Mouse (Mus musculus): ENCODE results near the gene Sec62. TPM values are rescaled to one million over a fixed set of nuclear protein-coding genes. Genes with fewer than 3 reads are reported as not detected.

The Sec62 gene
- total and polyA plus RNA-seq, 3 experiments: 35.6 to 171 (median 75.4) TPM

DNA sequence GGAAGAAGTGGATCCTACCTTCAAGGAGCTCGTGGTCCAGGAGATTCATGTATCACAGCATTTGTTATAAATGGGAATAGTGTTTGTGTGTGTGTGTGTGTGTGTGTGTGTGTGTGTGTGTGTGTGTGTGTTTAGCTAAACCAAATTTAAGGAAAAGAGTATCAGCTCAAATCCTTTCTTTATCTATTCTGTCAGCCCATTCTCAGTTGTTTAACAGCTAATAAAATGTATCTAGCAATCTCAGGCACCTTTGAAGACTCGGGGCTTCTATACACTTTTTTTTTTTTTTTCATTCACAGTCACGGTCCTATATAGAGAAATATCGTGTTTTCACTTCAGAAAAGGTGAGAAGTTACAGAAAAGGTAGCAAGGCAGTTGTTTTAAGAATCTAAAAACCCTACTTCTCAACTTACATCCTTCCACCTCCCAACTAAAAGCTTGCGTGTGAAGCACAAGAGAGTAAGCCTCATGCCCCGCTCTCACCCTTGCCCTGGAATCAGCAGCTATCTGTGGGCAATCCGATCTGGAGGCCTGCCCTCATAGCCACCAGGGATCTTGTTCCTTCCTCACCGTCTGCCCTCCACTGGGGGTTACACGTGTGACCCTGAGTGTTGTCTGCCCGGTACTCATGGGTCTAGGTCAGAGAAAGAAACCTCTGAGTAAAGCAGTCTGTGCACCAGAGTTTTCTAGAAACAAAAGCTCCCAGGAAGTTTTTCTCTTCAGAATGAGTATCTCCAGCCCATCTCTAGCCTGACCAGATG, 22.7 kb upstream of the Sec62 start:
- H3K9ac ChIP-seq (ENCODE audit: control insufficient read depth, low read depth, low read length, poor library complexity, severe bottlenecking): no peak overlapping the region
- peaks cover 6 to 16% of the 10 kb centered on the region in 2 experiments for H3K4me1 ChIP-seq (ENCODE audit: control insufficient read depth in 1 of 2, insufficient read depth in 2 of 2, low read length in 2 of 2)
- no peak for TF ChIP-seq POLR2AphosphoS2 (IDR thresholded peaks at IDR 0.05; ENCODE audit: low read length)
- TF ChIP-seq RCOR1 (IDR thresholded peaks at IDR 0.05; ENCODE audit: low read depth, low read length): peak; percentile 94
- TF ChIP-seq ZNF384 (IDR thresholded peaks at IDR 0.05; ENCODE audit: low read depth, low read length): peak; percentile 80
- TF ChIP-seq TCF12 (IDR thresholded peaks at IDR 0.05; ENCODE audit: low read depth, low read length): peak; percentile 57; the same call in 1 of the 2 replicates
- peak; percentile 31 to 49; a peak in 1 of 4 replicates for TF ChIP-seq EP300 (IDR thresholded peaks at IDR 0.05; ENCODE audit: low read depth in 1 of 2, low read length in 2 of 2)
- no peak for TF ChIP-seq MAZ (IDR thresholded peaks at IDR 0.05; ENCODE audit: low read depth, low read length)
- TF ChIP-seq GATA1 (IDR thresholded peaks at IDR 0.05; ENCODE audit: low read depth, low read length): peak; percentile 49; the same call in 1 of the 2 replicates
- TF ChIP-seq USF1 (IDR thresholded peaks at IDR 0.05; ENCODE audit: low read depth, low read length): no peak
- TF ChIP-seq POLR2AphosphoS5 (IDR thresholded peaks at IDR 0.05; ENCODE audit: borderline replicate concordance, low read depth, low read length): no peak
- TF ChIP-seq ETS1 (IDR thresholded peaks at IDR 0.05; ENCODE audit: low read depth, low read length): 0 out of 2 replicates have a peak, but pooled peaks have one; percentile 28
- no peak for TF ChIP-seq USF2 (IDR thresholded peaks at IDR 0.05; ENCODE audit: borderline replicate concordance in 1 of 2, insufficient read depth in 1 of 2, low read depth in 1 of 2, low read length in 2 of 2)
- H3K27ac ChIP-seq (ENCODE audit: control insufficient read depth, low read depth, low read length): no peak overlapping the region
- no peak overlapping the region for H3K4me3 ChIP-seq (ENCODE audit: control insufficient read depth in 1 of 2, insufficient read depth in 1 of 2, low read depth in 2 of 2, low read length in 2 of 2)
- H3K27me3 ChIP-seq (ENCODE audit: control insufficient read depth in 1 of 2, insufficient read depth in 2 of 2, low read length in 2 of 2): peaks cover 2 to 3% of the 10 kb centered on the region in 2 experiments; a peak in 3 of 4 replicates
- no peak for DNase-seq (ENCODE audit: low read depth, low spot score)
- no peaks in the 10 kb centered on the region for H3K79me2 ChIP-seq (ENCODE audit: control insufficient read depth, insufficient read depth, low read length, poor library complexity)
- H3K36me3 ChIP-seq (ENCODE audit: control insufficient read depth in 1 of 2, insufficient read depth in 2 of 2, low read length in 2 of 2): peaks cover 0 to 12% of the 10 kb centered on the region in 2 experiments; a peak in 2 of 4 replicates
- no peaks in the 10 kb centered on the region for H3K9me3 ChIP-seq (replicated peaks; ENCODE audit: insufficient read depth, low read length)

DNA sequence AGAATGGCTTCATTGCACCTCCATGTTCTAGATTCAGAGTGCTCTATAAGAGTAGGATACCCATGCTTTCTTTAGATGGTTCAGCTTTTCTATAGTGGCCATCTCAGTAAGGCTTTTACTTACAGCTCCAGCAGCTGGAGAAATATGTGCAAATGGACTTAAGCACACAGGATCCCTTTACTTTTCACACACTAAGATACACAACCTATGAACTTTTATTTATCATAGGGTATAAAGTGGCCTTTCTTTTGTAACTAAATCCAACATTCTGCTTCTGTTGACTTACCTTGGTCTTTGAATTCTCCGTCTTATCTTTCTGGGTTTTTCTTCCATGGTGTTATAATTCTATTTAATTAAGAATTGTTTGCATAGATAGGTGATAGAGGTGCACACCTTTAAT, 21.1 kb upstream of the Sec62 start:
- Histone ChIP-seq H3K36me3 (ENCODE audit: control insufficient read depth in 1 of 2, insufficient read depth in 2 of 2, low read length in 2 of 2) (peaks cover 0 to 5% of the 10 kb centered on the region in 2 experiments; a peak in 2 of 4 replicates), H3K9me3 (replicated peaks; ENCODE audit: insufficient read depth, low read length) (no peaks in the 10 kb centered on the region), H3K9ac (ENCODE audit: control insufficient read depth, low read depth, low read length, poor library complexity, severe bottlenecking) (no peak overlapping the region), H3K4me1 (ENCODE audit: control insufficient read depth in 1 of 2, insufficient read depth in 2 of 2, low read length in 2 of 2) (peaks cover under 1 to 8% of the 10 kb centered on the region in 2 experiments), H3K79me2 (ENCODE audit: control insufficient read depth, insufficient read depth, low read length, poor library complexity) (no peaks in the 10 kb centered on the region), H3K4me3 (ENCODE audit: control insufficient read depth in 1 of 2, insufficient read depth in 1 of 2, low read depth in 2 of 2, low read length in 2 of 2) (no peak overlapping the region), H3K27me3 (ENCODE audit: control insufficient read depth in 1 of 2, insufficient read depth in 2 of 2, low read length in 2 of 2) (peaks cover 2 to 3% of the 10 kb centered on the region in 2 experiments; a peak in 3 of 4 replicates), H3K27ac (ENCODE audit: control insufficient read depth, low read depth, low read length) (no peak overlapping the region)
- TF ChIP-seq MAX (IDR thresholded peaks at IDR 0.05; ENCODE audit: low read length) (no peak), HCFC1 (IDR thresholded peaks at IDR 0.05; ENCODE audit: low read depth, low read length) (no peak)
- no peak for DNase-seq (ENCODE audit: low read depth, low spot score)

All from MEL (cell line).